Mouse (Mus musculus) activated CD4-positive, CD25-positive, alpha-beta regulatory T cell, adult 4 months (primary cell): ENCODE data around the gene Gpc3. TPM values are rescaled to one million over a fixed set of nuclear protein-coding genes. Genes with fewer than 3 reads are reported as not detected.
"Not testable (repeated sequence)": the region's sequence is repeated elsewhere in the genome, so short reads cannot be mapped to it uniquely, and the experiment has no call there.

ENCODE experiments used
- ATAC-seq: one replicate; pipeline ENCODE4 v1.8.0; 2017
- polyA plus RNA-seq, 2 experiments: library from polyadenylated mRNA; unstranded; fragments of 100-300 nt; shearing (Covaris generic); gene quantifications; one replicate each; pipeline ENCODE4 v1.2.1; 2017

Gpc3 gene
- polyA plus RNA-seq, 2 experiments from 2014 or later: not detected

DNA sequence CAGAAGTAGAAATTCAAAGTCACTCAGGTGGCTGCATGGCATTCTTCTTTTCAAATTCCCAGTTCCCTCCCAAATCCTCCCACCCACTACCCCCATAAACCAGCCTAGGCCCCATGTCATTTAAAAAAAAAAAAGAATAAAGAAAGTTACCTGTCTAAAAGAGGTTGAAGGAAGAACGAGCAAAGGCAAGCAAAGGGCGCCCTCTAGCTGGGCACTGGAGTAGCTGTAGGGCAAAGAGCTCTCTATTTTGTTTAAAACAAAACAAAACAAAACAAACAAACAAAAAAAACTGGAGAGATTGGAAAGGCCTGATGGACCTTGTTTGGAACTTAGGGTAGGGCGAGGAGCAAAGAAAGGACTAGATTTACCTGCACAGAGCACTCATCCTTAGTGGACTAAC lies 238.6 kb downstream of the Gpc3 start:
- ATAC-seq: no peak

DNA sequence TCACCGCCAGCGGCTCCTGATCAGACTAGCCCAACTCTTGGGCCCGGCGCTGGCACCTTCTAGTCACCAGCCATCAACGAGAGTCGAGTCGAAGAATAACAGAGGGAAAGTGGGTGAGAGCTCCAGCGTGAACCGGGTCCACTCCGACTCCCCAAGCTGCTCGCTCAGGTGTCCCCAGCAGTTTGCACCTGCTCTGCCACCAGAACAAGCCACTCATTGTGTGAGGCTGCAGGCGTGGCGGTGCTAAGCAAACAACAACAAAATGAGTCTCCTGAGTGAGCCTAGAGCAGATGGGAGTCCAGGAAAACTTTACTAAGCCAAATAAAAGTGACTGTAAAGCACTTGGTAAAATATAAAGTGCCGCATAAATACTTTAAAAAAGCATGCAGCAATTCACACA lies 239.5 kb downstream of the Gpc3 start:
- ATAC-seq: no peak

DNA sequence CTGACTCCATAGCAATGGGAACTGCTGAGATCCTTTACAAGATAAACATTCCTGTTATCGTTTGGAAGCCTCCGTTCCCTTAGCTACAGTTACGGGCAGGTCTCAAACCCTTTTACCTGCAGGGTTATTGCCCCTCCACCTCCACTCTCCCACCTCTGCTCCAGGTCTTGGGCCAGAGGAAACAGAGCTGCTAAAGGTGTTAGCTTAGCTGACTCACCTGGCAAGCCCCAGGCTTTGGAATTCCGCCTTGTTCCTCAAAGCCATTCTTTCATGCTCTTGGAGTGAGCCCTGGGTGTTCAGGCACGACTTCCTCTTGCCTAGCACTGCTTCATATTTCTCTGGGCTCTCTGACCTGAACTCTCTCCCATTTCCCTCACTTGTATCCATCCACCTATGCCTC lies 241.3 kb downstream of the Gpc3 start:
- no peak for ATAC-seq

DNA sequence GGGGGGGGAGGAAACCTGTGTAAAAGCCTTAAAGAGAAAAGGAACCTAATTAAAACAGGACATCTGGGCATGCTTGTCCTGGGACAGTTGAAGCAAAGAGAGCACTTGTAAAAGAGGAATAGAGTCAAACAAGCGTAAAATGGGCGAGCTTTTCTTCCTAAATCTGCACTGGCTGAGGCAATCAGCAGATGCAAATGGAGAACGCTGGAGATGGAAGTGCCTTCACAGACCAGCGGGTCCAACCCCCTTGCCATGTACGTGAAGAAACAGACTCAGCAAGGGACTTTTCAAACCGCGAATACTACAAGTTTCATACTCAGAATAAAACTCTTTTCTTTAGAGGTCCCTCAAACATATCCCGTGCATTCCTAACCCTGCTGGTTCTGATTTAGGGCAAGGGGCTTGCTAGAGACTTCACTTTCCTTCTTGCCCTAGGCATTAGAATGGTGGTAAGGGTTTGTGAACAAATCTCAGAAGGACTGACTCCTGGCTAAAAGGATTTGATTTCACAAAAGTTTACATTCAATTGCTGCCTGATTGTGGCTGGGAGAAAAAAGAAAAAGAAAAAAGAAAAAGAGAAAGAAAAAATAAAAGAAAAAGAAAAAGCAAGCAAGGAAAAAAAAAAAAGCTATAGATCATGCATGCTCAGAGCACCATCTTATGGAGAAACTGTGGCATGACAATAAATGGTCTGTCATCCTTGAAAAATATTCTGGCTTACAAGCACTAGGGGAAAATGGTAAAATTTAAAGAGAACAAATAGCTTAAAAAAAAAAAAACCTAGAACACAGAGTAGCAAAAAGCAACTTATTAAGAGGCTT lies 243.6 kb downstream of the Gpc3 start:
- ATAC-seq: no peak

DNA sequence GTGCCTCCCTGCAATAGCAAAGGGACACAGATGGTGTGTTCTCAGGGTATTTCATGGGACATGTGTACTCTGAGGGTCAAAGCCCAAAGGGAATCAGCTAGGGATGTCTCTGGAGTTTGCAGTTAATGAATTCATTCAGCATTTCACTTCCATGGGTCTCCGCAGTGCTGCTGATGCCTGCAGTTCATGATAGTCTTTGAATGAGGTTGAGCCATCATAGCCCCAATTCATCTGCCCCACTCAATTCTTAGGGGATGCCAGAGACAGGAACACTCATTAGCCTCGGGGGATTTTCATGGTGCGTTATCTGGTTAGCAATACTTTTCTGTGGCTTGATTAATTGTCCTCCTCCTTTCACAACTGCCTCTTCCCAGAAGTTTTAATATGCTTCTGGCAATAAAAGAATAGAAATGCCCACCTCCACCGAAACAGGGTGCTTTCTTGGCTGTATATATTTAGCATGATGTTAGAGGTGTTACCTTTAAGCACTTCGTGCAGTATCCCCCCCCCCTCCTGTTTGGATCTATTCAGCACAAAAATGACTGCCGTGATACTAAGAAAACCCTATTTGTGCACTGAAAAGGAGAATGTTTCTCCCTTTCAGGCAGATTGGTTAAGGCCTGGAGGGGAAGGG lies 244.3 kb downstream of the Gpc3 start:
- no peak for ATAC-seq

DNA sequence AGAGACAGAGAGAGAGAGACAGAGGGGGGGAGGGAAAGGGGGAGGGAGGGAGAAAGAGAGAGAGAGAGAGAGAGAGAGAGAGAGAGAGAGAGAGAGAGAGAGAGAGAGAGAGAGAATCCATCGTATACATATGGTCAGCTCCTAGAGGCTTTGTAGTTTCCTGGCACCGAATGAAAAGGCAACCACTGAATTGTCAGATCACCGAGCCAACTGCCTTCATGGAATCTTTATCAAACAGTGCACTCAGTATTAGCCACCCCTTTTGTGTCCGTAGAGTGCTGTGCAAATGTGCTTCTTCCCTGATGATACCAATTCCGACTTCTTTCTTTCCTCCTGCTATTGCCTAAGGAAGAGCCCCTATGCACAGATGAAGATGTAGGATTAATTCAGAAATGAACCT lies 246.9 kb downstream of the Gpc3 start:
- ATAC-seq: no peak

DNA sequence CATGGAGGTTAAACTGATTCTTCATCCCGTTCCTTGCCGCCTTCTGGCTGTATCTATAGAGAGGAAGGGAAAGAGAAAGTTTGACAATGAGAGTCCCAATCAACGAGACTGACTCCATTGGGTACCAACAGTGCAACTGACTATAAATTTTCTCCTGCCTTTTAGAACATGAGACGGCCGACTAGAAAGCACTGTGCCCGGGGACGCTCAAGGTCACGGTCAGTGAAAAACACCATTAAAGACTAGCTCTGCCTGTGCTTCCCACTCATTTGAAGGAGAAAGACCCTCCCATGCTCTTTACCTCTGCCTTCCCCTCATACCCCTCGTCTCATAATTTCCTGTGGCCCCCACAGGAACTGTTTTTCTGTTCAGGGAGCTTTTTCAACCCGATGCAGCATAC lies 248.0 kb downstream of the Gpc3 start:
- ATAC-seq: no peak

DNA sequence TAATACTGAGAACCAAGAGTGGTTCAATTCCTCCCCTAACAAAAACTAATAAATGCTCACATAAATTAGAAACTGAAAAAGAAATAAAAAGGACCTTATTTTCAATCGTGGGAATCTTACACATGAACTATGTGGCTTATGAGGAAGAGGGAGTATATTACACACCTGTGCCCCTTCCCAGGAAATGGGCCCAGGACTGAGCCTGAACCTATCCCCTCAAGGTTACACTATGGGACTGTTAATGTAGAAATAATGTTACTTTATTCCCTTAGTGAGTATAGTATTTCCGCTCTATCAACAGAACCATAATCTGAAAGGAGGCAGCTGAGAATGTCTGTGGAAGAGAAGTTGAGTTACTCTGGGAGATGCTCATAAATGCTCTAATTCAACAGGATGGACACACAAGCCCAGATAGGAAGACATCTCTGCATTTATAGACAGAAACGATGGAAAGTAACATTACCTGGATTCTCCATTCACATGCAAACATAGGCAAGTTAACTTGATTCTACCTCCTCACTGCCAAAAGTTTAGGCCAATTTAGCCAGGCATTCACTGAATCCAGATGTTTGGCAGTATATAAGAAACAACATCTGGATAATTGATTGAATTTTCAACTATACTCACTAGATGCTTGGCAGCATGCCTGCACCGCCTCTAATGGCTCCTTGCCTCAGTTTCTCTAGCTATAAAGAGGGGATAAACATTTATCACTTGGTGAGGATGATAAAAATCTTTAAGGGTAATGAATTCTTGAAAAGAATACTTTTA lies 251.3 kb downstream of the Gpc3 start:
- no peak for ATAC-seq

DNA sequence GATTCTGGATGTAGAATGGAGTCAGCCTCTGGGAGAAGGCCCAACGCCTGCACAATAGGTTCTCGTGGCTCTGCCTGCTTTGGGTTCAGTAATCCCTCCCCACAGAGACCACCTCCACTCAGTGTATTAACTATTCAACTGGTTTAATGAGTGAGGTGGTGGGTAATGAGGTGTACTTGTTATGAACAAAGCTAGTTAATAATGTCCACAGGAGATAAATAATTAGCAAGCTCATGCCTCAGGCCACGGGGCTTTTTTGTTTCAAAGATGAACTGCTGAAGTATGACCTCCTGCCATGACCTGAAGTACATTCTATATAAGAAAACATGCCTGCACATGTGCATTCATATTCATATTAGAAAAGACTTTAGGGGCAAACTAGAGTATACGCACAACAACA lies 260.8 kb downstream of the Gpc3 start:
- ATAC-seq: no peak

DNA sequence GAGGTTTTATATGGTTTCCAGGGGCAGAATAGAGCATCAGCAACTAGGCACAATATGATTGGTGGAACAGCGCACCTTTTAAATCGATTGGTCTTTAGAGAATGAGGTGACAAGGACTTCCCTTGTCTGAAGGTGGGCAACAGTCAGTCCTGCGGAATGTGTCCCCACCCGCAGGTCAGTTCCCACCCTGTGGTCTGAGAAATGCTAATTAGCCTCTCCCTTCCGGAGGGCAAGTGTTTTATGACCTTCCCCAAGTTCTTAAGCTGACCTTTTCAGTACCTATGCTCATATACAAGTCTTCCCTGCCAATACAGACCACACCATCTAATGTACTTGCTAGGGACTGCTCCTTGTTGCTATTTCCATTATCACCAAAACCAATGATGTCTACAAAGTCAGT lies 263.1 kb downstream of the Gpc3 start:
- ATAC-seq: not testable (repeated sequence)

DNA sequence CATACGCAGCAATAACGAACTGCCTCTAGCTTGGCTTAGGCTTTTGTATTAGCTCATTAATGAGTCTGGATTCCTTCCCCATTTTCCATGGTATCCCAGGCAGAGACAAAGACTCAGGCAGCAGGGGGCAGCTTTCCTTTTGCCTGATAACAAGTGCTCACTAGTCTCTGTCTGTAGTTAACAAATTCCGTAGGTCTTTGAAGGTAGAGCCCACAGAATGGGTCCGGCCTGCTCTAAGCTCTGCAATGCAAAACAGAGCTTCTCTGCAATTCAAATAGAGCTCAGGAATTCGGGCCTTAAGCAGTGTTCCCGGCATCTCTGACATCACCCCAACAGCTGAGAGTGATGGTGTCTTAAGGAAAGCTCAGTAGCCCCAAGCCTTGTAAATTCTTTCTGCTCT lies 265.0 kb downstream of the Gpc3 start:
- no peak for ATAC-seq

DNA sequence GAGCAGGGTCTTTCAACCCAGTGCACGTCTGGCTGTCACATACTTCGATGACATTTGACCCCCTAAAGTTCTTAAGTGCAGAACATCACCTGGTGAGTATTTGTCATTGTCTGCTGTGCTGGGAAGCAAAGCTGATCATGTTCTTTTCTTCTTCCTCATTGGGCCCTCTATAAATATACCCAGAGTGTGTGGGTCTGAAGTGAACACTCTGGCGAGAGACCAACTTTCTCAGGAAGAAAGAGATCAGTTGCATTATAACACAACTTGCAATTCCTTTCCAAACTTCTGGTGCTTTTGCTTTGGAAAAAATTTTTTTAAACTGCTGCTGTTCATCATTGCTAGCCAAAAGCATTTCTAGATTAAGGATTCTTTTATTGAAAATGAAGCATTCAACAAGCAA lies 269.7 kb downstream of the Gpc3 start:
- no peak for ATAC-seq

DNA sequence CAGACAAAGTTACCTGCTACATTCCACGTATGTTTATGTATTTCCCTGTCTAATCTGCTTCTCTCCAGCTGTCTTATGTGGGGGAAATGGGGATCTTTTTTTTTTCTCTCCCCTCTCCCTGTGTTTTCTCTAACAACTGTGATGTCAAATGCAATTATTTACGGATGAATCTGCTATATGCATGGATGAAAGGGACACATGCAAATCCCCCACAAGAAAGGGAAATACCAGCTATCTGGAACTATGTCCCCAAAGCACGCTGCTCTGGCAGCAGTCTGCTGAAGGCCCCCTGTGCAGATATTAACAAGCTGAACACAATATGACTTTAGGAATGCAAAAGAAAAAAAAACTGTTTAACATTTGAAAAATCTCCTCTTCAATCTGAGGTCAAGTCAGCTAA lies 273.5 kb downstream of the Gpc3 start:
- no peak for ATAC-seq

DNA sequence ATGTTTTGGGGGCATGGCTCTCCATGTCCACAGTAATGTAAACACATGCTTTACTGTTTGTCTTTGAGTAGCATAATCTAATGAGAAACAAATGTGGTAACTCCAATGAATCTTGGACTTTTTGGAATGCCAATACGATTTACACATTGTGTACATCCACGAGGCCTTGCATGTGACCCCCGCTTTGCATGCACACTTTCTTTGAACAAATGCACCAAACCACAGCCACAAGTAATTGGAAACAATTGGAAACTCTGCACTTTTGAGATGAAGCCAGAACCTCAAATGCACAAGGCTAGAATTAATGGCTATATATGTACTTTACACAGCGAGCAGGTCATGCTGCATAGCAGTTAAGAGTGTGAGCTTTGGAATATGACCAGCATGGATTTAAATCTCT lies 292.0 kb downstream of the Gpc3 start:
- ATAC-seq: no peak

DNA sequence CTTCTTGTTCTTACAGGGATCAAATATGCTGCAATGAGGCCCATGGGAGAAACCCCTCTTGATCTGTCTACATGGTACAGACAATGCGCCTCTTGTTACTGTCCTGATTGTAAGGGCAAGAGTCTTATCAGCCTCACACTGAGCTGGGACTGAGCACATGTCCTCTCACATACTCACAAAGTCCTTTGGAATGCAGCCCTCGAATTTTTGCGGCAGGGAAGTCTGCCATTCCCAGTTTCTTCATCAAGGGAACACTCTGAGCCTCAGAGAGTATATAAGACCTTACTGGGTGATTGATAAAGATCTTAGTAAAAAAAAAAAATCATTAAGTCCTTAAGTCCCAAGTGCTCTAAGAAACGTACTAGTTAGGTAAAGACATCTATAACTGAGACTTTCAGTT lies 293.1 kb downstream of the Gpc3 start:
- ATAC-seq: no peak

DNA sequence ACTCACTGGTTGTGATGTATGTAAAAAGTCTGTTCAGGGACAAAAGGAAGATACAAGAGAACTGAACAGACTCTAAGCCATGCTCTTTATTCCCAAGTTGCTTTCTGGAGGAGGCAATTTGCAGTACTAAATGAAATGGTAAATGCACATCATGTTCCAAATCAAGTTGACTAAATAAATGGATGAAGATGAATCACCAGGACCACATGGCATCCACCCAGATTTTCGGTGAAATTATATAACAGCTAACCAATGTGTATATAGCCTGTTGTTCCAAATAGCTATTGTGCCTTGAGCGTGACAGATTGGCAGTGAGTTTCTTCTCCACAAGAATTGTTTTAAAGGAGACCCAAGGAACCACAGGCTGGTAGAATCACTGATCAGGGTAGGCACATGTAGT lies 302.8 kb downstream of the Gpc3 start:
- ATAC-seq: no peak

DNA sequence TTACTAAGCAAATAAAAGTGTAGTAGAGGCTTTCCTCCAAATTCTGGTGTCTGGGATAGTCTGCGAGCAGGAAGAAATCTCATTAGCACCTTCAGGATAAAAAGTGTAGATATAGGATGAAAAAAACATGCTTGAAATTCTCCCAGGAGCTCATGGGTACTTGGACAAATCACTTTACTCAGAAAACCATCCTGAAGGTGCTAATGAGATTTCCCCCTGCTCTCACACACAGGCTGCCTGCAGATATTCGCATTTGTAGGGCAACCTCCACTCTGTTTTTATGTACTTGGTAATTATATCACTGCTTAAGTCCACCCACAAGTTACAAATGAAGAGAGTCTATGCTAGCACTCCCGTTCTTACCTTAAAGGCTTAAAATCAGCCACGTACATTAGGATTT lies 308.5 kb downstream of the Gpc3 start:
- no peak for ATAC-seq

DNA sequence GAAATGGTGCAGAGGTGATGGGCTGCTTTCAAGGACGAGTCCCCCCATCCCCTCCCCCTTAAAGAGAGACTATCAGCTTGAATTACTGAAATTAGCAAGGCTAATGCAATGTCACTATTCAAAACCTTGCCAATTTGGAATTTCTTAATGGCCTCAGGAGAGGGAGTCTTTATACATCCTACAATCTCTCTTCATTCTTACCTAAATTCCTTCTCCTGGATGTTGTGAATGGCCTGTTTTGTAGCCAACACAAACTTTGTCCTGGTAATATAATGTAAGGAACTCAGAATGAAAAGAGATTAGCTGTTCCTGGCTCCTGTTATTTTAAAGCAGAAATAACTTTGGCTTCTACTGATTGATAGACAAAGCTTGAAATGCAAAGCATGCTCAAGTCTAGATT lies 325.0 kb downstream of the Gpc3 start:
- no peak for ATAC-seq

DNA sequence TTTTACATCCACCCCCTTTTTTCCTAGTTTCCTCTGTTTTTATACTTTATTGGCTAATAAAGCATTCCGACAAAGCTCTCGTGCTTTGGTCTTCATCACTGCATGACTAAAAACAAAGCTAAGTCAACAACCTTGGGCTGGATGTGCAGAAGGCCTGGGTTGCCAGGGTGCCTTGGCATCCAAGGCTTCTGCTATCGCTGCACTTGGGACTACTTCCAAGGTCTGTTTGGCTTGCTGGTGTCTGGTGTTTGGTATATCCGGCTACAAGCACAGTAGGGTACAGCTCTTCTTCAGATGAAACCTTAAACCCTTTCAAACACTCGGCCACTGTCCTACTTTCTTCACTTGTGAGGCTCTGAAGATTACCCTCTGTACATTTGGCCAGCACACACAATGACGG lies 325.8 kb downstream of the Gpc3 start:
- ATAC-seq: no peak

DNA sequence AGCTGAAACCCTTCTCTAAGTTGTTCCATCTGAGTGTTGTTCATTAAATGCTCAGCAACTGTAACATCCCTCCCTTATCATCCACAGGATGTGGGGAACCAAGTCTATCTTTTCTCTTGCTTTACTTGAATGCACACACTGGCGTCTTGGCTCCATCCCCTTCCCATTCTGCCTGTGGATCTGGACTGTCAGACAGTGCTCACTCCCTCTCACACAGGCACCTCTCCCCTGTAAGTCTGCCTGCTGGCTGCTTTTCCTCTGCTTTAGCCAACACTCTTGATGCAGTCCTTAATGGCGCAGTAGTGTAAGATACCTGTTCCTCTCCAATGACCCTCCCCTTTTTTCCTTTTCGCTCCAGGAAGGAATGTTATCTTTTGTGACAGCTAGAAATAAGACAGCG lies 331.7 kb downstream of the Gpc3 start:
- no peak for ATAC-seq

DNA sequence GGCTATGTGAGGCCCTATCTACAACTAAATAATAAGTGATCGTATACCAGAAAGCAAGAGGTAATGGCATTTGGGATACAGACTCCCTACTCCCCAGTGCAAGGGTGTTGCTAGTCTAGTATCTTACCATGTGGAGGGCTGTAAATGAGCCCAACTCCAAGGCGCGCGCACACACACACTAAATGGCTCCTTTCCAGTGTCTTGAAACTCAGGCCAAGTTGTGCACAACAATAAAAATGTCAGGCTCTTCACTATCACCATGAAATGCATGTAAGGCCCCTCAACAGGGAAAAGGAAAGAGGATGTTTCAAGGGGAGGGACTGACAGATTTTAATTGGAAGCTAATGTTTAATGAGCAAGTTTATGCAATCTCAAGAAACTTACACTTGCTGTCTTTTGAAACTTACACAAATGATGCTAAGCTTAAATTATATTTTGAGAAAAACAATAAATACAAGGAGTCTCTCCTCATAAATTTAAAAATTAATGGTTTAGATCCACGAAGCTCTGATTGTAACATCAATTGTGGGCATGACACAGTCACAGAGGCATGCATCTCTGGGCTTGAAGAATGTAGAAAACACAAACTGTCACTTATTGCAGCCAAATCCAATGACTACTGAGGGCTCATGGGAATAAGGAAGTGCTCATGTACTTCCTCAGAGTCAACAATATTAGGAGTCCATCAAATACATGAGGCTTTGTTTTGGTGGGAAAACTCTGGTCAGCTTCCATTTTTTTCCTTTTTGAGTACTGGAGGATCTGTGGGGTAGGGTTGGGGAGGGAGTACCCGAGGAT lies 332.4 kb downstream of the Gpc3 start:
- no peak for ATAC-seq

DNA sequence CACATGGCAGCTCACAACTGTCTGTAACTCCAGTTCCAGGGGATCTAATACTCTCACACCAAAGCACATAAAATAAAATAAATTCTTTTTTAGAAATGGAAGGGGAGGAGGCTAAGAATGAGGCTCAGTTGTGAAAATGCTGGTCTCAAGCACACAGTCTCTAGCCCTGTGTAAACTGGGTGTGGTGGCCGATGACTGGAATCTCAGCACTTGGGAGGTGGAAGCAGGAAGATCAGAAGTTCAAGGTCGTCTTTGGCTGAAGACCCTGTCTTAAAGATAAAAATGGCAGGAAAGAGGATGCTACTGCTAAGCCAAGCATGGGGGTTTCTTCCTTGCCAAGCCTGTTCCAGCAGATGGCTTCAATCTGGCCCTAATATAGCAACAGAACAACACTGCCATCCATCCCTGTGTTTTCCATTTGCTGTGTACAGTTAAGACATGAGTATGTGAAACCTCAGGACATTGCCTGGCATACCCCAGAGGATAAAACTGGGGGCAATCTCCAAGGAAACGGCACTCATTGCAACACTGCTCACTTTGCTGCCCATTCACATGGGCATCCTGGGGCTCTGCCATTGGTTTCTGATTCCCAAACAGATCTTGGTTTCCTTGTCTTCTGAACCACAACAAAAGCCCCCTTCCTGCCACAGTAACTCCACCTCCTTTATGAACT lies 334.9 kb downstream of the Gpc3 start:
- ATAC-seq: no peak
